Mouse (Mus musculus) C2C12 (cell line): ENCODE measurements around the gene Ncam1.

ENCODE experiments used
- CTCF ChIP-seq: IDR thresholded peaks from one replicate; pipeline ENCODE4 v1.5.1; 2011; ENCODE audit not compliant: control insufficient read depth, insufficient read depth, insufficient read length
- FOSL1 ChIP-seq: IDR thresholded peaks from one replicate; pipeline ENCODE4 v1.8.0; 2011; ENCODE audit warnings: mild to moderate bottlenecking, low read length; ENCODE audit not compliant: poor library complexity, insufficient read depth, severe bottlenecking
- MYOD1 ChIP-seq: IDR thresholded peaks from one replicate; pipeline ENCODE4 v1.6.1; 2011; ENCODE audit warnings: low read depth; ENCODE audit not compliant: control insufficient read depth, insufficient read length
- USF1 ChIP-seq: IDR thresholded peaks from one replicate; pipeline ENCODE4 v1.6.1; 2011; ENCODE audit warnings: low read depth, mild to moderate bottlenecking, control low read depth, moderate library complexity

DNA sequence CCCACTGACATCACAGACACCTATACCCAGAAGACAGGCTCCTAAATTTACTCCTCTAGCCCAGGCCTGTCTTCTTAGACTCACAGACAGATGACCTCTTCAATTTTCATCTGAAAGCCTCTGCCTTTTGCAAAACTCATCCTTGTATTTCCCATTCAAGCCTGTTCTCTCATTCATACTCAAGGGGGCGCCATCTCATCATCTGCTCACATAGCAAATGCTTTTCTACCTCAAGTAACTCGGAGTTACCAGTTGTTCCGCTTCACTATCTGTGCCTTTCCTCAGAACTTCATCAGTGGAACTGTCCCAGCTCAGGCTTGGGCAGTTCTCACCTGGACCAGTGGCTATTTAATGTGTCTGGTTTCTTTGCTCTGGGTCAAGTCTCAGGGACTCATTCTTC, 181.5 kb downstream of the Ncam1 start:
- no peak for TF ChIP-seq CTCF
- no peak for TF ChIP-seq USF1
- TF ChIP-seq MYOD1, result no peak
- no peak for TF ChIP-seq FOSL1
